Mouse (Mus musculus) heart, adult 9 months (tissue): ENCODE results near the gene Trappc10.
"Not testable (repeated sequence)": the region's sequence is repeated elsewhere in the genome, so short reads cannot be mapped to it uniquely, and the experiment has no call there.

Experiments used
- DNase-seq, 2 experiments: peaks; one replicate each; pipeline ENCODE4 v3.0.0; 2022; ENCODE audit warnings: low spot score in 2 of 2

The Trappc10 gene

DNA sequence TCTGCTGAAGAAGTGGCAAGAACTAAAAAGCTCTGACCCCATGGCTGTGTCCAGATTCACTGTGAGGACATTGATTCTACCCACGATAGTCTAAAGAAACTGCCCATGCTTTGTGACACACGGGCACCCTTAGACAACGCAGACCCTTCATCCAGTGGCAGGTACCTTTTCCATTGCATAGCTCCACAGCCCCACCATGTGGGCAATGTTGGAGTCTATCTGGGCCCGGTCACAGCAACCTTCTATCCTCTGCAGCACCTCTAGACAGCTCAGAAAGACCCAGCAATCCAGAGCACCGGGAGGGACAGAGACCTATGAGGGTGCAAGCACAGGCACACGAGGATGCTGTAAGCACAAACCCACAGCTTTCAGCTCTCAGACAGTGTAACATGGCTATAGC, 33.1 kb downstream of the Trappc10 start:
- DNase-seq, result no peak

DNA sequence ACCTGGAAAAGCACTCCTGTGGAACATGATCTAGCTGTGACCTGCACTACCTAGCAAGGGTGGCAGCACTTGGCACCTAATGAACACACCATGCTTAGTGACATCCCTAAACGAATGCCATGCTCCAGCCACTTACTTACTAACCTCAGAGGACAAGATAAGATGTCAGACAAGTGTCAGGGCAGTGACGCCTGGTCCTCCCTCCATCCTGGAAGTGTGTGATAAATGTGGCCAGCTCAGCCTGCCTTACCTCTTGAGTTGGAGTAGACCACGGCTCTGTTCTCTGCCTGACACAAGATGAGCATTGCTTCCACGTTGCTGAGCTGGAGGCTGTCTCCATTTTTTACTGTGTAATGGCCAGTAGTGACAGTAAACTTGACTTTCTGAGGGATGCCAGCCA, 43.3 kb downstream of the Trappc10 start:
- no peak for DNase-seq

DNA sequence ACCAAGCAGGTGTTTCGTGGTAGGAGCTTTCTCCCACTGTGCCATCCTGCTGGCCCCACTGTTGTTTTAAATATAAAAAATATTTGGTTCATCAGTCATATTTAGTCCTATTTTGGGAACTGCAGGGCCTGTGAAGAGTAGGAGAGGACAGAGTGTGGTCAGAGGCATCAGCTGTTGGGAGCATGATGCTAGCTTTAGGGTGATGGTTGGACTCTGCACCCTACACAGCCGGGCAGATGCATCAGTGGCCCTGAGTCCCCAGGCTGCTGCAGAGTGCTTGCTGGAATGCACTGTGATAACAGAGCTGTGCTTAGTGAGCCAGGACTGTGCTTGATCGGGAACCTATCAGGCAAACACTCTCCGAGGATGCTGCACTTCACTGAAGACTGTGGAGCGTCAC, 51.5 kb downstream of the Trappc10 start:
- no peak for DNase-seq

- not testable (repeated sequence) for DNase-seq
These were observed 58.4 kb downstream of the Trappc10 start for GRCm38 (mm10) chr10:78186076-78186475.

DNA sequence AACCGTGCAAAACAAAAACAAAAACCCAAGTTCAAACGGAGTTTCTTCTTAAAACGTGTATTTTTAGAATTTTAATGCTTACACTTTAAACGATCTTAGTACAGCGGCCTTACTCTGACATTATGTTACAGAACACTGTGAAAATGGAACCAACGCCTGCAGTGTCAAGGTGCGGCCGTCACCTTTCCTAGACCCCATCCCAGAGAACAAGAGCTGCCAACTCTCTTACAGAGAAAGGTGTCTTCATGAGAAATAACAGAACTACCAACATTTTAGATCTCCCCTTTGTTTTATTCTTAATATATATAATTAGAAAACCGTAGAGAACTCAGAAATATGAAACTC, 59.1 kb downstream of the Trappc10 start:
- no peak for DNase-seq

DNA sequence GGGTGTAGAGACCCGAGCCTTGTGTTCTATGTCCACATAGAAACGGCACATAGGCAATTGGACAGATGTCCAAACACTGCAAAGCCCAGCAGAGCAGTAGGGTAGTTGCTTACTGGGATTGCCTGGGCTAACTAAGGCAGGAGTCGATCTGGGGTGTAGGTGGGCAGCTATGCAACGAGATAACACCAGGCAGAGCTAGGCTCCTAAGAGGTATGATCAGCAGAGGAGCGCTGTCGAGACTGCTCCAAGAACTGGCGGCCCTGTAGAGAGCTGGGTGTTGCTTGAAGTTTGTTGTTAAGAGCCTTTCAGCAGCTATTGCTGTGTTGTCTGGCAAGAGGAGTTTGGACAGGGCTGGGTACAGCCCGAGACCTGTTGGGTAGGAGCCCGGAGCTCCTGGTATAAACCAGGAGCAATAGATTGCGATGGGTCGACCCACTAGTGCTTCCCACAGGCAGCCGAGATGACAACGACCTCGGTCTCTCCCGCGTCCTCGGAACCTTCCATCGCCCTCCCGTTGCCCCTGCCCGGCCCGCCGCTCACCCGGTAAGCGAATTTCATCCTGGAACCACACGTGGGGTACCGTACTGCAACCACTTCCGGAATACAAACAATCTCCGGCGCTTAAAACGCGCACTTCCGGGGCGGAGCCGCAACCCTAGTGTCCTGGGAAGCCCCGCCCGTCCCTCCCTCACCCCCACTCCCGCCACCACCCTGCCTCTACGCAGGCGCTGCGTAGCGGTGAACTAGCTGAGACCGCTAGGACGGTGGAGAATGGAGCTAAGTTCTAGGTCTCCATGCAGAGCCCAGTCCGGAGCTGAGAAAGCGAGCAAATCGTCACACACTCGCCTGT, 59.7 kb downstream of the Trappc10 start, which contains the start of gene Pwp2:
Pwp2 (minus strand) TSS at position 619 of the 850 bp plus-strand sequence.
- DNase-seq, result peak; percentile 87 to 89

DNA sequence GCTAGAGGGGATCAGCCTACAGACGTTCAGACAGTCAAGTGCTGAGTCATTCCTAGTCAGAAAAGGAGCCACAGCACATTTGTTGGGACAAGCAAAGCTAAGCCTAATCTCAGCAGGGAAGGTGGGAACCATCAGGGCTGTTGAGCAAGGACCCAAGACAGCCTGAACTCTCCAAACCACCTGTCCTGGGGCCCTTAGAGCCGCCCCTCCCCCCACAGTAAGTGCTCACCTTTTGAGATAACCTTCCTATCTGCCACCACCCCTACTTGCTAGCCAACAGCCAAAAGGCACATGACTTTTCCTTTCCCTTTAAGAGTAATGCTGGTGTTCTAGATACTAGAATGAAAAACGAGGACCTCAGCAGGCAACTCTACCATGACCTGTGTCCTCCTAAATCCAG, 60.9 kb downstream of the Trappc10 start:
- DNase-seq, result no peak

DNA sequence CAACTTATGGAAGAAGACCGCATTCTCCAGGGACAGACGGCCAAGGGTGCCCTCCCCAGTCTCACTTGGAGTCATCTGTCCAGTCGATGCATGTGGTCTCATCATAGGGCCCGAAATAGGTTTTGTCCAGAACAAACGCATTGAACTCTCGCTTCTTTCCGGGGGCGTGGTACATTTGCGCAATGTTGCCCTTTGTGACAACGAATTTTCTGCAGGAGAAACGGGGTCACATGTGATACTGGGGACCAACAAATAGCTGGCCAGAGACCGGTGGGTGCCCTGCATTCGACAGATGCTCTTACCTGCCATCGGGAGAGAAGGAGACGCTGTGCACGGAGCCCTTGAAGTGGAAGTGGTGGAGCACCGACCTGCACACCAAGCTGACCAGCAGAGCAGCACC, 62.1 kb downstream of the Trappc10 start:
- no peak for DNase-seq

- no peak for DNase-seq
These were observed 70.0 kb downstream of the Trappc10 start for GRCm38 (mm10) chr10:78174474-78174873.

GRCm38 (mm10) chr10:78171581-78171980, 72.9 kb downstream of the Trappc10 start:
- DNase-seq, result no peak

- no peak for DNase-seq
These were observed 73.4 kb downstream of the Trappc10 start for GRCm38 (mm10) chr10:78171057-78171456.

DNA sequence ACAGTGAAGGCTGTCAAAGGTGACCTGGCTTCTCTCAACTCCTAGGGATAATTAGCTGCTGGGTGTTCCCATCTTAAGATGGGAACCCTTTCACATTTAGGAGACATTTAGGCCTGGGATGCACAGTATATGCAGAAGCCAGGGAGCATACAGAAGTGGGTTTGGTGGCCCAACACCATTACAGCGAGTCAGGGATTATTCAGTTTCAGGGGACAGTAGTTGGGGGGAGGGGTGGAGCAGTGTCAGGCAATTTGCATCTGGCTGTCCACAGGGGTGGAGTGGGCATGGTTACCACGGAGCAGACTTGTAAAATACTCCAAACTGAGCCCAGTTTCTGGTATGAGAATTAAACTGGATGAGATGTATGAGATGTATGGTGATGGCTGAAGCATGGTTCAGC, 74.0 kb downstream of the Trappc10 start:
- no peak for DNase-seq

DNA sequence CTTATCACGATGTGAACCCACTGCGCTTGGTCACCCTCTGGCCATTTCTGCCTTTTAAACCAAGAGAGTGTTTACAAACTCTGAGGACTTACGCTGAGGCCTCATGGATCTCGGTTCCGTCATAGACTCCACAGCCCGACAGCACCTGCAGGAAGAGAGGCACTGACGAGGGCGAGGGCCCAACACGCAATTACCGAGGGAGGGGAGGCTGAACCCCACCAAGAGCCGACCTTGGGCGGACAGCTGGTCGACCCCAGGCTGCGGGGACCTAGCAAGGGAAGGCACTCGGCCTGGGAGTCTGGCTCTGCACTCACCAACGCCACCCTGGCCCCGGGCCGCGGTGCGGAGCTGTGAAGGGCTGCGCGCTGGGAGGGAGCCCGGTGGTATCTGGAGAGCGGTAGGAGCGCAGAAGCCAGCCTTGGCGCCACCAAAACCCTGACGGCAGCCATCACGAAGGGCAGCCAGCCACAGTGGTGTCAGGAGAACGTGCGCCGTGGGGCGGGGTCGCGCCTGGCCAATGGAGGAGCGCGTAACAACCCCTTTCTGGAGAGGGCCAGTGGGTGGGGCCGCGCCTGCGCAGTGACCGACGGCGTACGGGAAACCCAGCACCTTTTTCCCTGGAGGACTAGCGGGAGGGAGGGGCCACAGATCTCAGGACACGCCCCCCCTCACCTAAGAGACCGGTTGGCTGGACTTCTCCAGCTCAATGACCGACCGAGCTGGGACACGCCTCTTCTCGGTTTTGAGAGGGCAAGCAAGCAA, 75.0 kb downstream of the Trappc10 start, which contains the start of gene D10Jhu81e:
D10Jhu81e (minus strand) TSS at position 502 of the 762 bp plus-strand sequence.
- peak; percentile 98 to 99 for DNase-seq

DNA sequence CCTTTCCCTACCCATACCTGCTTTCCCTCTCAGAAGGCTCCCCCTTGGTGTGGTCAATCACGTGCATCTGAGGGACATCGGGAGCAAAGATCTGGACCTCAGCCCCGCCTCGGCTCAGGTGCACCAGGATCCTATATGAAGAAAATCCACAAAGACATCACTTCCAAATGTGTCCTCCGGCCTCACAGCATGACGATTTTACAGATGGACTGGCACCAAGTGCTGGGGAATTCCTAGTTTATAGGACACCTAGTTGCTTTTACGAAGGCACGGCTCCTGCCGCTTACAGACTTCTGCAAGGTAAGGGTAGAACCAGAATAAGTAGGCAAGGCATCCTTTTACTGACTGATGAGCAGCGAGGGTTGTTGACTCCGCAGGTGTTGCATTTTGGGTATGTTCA, 75.6 kb downstream of the Trappc10 start:
- DNase-seq, result no peak

DNA sequence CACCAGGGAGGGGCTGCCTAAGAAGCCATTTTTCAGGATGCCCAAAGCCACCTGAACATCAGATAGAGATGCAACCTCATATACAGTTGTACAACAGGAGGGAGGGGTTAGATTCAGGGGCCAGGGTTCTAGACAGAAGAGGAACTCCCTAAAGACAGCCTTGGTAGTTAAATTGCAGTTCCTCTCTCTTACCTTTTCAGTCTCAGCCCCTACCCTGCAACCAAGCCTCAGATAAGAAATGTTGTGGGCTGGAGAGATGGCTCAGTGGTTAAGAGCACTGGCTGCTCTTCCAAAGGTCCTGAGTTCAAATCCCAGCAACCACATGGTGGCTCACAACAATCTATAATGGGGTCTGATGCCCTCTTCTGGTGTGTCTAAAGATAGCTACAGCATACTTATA, 76.7 kb downstream of the Trappc10 start:
- DNase-seq, result no peak

DNA sequence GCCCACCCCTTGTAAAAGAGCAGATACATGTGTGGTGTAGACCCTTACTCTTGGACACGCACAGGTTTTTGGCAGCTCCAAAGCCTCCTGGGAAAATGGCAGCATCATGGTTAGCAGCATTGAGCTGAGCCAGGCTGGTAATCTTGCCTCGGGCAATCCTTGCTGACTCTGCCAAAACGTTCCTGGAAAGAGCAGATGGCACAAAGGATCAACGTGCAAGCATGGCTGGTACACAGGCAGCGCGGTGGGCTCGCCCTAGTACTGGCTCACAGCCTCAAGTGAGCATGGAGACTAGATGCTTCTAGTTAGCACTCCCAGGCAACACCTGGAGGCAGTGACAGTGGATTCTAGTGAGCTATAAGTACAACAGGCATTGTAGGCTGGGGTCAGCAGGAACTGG, 77.1 kb downstream of the Trappc10 start:
- DNase-seq, result no peak

GRCm38 (mm10) chr10:78165256-78166005, 79.0 kb downstream of the Trappc10 start:
- DNase-seq, result no peak

DNA sequence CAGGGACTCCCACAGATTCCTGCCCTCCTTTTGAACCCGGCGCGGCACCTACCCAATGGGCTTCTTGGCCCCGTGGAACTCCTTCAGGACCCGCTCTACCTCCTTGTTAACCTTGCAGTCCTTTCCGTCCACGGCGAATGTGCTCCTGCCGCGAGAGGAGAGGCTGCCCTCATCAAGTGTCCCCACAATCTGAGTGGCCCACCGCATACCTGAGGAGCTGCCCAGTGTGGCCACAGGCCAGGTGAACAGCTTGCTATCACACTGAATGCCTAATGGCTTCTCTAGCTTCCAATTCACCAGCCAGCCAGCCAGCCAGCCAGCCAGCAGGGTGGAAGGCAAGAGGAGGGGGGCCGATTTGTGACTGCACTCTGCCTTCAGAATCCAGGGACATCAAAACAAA, 79.7 kb downstream of the Trappc10 start:
- no peak for DNase-seq

DNA sequence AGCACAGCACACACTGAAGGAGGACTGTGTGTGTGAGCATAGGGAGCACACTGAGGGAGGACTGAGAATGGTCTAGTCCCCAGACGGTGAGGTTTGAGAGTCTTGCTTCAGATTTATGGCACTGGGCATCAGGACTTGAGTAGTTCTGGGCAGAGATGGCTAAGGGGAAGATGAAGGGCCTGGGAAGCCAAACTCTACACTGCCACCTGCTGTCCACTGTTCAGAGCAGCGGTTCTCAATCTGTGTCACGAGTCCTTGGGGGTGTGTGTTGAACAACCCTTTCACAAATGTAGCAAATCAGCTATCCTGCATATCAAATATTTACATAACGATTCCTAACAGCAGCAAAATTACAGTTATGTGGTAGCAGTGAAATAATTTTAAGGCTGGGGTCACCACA, 80.5 kb downstream of the Trappc10 start:
- peak; percentile 50 to 69 for DNase-seq

DNA sequence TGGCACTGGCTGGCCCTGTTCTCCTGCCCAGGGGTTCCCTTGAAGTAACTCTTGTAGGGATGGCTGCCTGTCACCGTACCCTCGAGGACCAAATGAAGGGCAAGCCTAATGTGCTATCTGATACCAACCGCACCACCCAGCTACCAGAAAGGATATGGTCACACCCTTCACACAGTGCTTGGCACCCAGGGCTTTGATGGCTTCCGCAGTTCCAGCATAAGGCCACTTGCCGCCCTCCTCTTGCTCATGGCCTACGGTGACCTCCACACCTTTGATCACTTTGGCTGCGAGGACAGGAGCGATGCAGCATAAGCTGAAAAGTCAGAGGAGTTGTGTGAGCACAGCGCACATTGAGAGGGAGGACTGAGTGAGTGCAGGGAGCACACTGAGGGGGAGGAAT, 81.2 kb downstream of the Trappc10 start:
- no peak for DNase-seq

DNA sequence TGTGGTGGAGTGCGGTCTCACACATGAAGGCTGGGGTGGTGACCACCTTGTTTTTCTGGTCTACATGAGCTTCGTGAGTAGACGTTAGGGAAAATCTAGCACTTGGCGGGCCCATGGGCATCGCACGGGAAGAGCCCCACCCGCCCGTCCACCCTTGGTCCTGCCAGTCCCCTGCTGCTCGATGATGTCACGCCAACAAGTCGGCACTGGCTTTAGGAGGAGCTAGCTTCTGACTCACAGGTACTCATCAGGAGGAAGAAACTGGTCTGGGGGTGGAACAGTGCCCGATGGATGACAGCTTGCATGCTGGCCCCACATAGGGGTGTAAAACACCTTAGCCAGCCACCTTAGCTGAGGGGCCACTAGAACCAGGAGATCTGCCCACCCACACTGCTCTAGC, 81.8 kb downstream of the Trappc10 start:
- no peak for DNase-seq

DNA sequence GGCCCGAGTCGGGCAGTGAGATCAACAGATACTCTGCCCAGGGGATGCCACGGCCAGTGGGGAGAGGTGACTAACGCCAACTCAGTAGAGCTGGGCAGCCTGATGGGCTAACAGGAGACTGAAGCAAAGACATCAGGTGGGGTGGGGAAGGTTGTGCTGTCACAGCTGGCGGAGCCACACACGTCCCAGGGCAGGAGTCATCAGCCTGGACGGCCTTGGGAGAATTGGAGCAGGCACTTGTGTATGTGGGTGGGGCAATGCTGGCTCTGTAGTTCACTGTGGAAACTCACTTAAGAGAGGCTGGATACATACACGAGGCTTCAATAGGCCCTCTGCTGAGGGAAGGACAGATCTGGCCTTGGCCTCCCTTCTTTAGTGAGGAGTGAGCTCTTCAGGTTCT, 83.3 kb downstream of the Trappc10 start:
- no peak for DNase-seq
